Mouse (Mus musculus) telencephalon, adult 2 months (tissue): ENCODE measurements around the gene Camta1.

Source experiments
- DNase-seq: peaks from one replicate; pipeline ENCODE4 v3.0.0-alpha.2; 2011; ENCODE audit warnings: low read depth, low spot score

Camta1 gene

GRCm38 (mm10) chr4:151860441-151861331 lies 990 bp downstream of the Camta1 start:
- no peak for DNase-seq

GRCm38 (mm10) chr4:151859275-151859674 lies 2.4 kb downstream of the Camta1 start:
- DNase-seq = no peak

DNA sequence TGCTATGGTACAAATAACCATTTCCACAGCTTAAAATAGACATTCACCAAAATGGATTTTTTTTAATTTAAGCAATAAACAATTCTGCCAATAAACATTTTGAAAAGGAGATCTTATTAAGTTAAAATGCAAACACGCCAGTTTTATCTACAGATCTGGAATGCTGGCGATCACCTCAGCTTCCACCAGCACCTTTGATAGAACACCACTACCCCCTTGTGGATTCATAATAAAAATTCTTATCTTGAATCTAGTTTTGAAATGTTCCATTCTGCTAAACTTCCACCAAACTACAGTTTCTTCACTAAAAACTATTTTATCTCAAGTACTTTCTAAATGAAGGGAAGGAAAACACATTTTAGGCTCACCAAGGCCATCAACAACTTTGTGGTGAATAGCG lies 7.7 kb downstream of the Camta1 start:
- DNase-seq = no peak

- DNase-seq = no peak
Observed at GRCm38 (mm10) chr4:151851179-151851578, 10.5 kb downstream of the Camta1 start.

GRCm38 (mm10) chr4:151842591-151842990 lies 19.1 kb downstream of the Camta1 start:
- no peak for DNase-seq

DNA sequence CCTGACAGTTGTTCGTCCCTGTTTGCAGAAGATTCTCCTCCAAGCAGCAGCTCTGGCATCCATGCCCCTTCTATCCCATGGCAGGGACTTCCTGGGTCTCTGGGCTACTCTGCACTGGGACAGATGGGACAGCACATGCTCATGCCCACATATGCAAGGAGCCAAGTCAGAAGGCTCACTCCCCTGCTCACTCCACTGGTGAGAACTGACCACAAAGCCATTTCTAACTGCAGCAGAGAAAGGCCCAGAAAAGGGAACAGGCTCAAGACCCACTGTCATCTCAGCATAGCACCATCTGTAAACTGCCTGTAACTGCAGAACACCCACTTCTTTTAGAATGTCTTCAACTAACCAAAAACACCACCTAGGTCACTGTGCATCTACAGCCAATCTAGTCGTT lies 23.2 kb downstream of the Camta1 start:
- no peak for DNase-seq

- DNase-seq = no peak
Observed at GRCm38 (mm10) chr4:151835860-151836259, 25.8 kb downstream of the Camta1 start.

GRCm38 (mm10) chr4:151834536-151834935 lies 27.1 kb downstream of the Camta1 start:
- DNase-seq = no peak

- DNase-seq = no peak
Observed at GRCm38 (mm10) chr4:151833940-151834449, 27.7 kb downstream of the Camta1 start.

DNA sequence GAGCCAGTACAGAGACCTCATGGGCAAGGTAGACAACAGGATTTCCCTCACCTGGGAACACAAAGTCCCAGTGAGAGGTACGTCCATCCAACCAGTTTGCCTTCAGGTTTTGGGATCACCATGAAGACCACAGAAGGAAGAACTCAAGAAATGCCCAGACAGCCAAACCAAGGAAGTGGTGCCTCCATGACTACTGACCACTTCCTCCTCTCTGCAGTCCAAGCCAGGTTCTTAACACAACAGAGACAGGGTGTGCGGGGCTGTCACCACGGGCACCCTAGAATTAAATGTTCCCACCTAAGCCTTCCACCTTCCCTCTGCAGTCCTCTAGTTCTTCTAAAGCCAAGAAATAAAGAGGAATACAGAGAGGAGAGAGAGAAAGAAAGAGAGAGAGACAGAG lies 33.8 kb downstream of the Camta1 start:
- DNase-seq = no peak

- no peak for DNase-seq
Observed at GRCm38 (mm10) chr4:151827356-151827755, 34.3 kb downstream of the Camta1 start.

GRCm38 (mm10) chr4:151823963-151824362 lies 37.7 kb downstream of the Camta1 start:
- no peak for DNase-seq

DNA sequence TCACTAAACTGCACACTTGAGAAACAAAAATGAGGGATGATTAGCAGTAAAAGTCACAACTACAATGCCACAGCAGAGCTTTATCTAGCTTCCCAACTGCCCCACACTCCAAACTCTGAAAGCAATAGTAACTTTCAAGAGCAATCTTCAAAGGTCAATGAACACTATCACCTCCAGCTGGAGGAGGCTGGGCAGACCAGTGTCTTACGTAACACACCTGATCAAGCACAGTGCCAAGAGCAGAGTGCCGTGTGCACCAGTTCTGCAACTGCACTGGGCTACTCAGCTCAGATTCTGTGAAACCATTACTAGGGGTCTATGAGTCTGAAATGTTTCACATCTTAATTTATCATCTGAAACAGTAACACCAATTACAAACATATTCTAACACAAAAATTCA lies 38.7 kb downstream of the Camta1 start:
- no peak for DNase-seq

GRCm38 (mm10) chr4:151817981-151818766 lies 43.5 kb downstream of the Camta1 start:
- no peak for DNase-seq

DNA sequence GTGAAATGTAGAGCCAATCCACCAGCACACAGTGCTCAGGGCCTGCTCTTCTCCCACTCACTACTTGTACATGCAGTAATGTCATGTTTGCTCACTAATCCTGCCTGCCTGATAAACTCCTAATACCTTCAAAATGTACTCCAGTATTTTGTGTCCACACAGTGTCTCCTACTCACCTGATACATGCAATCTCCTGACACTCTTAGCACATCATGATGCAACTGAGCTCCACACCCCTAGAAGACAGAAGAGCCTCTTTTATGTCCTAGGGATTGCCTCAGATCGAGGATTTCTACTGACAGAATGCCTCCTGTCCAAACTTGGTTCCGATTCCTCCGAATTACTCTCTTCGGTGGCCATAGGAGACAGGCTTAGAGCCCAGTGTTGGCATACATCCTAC lies 48.0 kb downstream of the Camta1 start:
- no peak for DNase-seq

GRCm38 (mm10) chr4:151805685-151806084 lies 56.0 kb downstream of the Camta1 start:
- DNase-seq = no peak

DNA sequence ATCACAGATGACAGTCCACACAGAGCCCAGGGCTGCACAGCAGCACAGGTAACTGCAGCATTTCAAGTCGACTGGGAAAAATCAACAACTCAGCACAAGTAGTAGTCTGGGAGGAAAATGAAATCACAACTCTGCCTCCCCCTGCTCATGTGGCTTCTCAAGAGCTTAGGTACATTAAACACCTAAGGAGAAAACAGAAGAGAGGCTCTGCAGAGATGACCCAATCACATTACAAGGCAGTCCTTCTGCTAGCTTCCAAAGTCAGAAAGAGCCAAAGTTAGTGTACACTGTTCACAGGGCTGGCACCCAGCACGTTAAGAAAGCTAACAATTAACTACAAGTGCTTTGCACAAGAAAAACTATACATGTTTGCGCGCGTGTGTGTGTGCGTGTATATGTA lies 56.6 kb downstream of the Camta1 start:
- no peak for DNase-seq

DNA sequence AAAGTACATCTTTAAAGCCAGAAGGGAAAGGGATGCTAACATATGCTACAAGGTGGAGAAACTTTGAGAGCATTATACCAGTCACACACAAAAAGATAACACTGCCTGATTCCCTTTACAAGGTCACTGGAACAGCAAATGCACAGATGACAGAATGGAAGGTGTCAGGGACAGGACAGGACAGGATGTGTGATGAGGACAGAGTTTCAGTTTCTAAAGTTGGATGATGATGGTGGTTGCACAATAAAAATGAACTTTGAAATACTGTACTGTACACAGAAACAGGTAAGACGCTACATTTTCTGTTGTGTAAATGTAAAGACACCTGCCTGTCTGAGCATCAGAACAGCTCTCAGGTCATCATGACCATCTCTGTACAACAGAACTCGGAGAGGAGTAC lies 57.5 kb downstream of the Camta1 start:
- no peak for DNase-seq

DNA sequence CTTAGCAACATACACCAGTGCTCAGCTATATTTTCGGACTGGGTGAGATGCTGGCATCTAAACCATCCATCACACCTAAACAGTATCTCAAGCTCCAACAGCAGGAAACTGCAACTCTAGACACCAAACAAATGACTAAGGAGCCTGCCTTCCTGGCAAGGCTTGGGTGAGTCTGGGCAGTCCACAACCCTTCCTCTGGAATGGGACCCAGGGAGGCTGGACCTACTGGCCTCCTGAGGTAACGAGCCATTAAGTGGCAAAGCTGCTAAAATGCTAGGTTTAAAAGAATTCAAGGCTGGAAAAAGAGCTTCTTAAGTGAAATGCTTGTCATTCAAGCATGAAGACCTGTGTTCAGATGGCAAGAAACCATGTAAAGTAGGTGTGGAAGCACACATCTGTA lies 63.0 kb downstream of the Camta1 start:
- no peak for DNase-seq

GRCm38 (mm10) chr4:151793694-151794093 lies 68.0 kb downstream of the Camta1 start:
- no peak for DNase-seq

- DNase-seq = no peak
Observed at GRCm38 (mm10) chr4:151786946-151787705, 74.5 kb downstream of the Camta1 start.

DNA sequence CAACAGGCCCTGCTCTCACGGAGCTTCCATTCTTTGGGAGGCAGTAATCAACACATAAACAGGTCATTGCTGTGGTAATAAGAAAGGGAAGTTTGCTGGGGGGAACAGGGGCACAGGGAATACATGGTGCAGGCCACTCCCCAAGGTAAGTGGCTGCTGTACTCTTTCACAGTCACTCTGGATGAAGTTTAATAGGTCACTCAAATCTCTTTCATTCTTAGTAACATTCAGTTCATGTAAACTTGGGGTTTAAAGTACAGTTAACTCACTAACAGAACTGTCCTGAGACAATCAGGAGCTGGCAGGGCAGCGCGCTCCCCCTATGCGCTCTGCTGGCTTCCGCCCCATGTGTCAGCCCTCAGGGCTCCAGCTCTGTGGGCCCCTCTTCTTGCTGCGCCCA lies 81.2 kb downstream of the Camta1 start:
- no peak for DNase-seq
